Mouse (Mus musculus) CD8-positive naive resting alpha-beta T cell, adult 2 months (primary cell): Measurements from ENCODE around the gene Ogfod3.

Source experiments
- DNase-seq, 2 experiments: peaks; one replicate each; pipeline ENCODE4 v3.0.0; 2022; ENCODE audit warnings: low read depth in 2 of 2, low spot score in 2 of 2

The Ogfod3 gene

GRCm38 (mm10) chr11:121200781-121201180 lies 3.7 kb downstream of the Ogfod3 start:
- DNase-seq = no peak

GRCm38 (mm10) chr11:121199851-121200250 lies 4.7 kb downstream of the Ogfod3 start:
- DNase-seq = no peak

DNA sequence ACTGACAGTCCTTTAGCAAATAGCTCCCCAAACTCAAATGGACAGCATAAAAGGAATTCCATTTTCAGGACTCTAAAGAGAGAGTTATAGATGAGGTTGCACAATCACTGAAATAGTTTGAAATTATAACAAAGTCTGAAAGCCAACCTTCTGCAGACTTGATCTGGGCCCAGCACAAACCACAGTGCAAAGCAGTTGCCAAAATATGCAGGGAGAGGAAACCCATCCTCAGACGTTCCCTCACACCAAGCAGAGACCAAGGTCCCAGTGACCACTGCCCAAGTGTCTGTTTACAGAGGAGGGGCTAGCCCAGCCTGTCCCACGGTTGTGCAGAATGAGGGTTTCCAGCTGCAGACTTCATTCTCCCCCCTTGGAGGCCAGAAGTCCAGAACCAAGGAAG lies 5.9 kb downstream of the Ogfod3 start:
- no peak for DNase-seq

- no peak for DNase-seq
These were observed 11.1 kb downstream of the Ogfod3 start for GRCm38 (mm10) chr11:121193415-121193814.

DNA sequence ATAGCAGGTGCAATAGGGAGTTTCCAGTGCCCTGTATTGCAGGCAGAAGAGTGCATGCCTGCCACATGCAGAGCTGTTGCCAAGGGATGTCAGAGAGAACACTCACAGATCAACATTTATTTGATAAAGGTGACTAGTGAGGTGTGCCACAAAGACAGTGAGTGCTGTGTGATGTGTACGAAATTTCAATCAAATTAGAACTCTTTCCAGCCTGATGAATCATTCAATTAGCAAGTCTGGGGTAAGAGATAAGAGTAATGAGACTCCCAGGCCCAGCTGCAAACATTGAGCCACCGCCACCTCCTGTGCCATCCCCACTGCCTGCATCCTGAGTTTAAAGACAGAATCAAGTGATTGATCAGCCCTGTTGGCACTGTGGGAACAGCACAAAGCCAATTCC lies 11.8 kb downstream of the Ogfod3 start:
- DNase-seq = no peak

- DNase-seq = no peak
These were observed 14.8 kb downstream of the Ogfod3 start for GRCm38 (mm10) chr11:121189681-121190080.

- peak; percentile 24 to 56 for DNase-seq
These were observed 27.9 kb downstream of the Ogfod3 start for GRCm38 (mm10) chr11:121176285-121177270.

DNA sequence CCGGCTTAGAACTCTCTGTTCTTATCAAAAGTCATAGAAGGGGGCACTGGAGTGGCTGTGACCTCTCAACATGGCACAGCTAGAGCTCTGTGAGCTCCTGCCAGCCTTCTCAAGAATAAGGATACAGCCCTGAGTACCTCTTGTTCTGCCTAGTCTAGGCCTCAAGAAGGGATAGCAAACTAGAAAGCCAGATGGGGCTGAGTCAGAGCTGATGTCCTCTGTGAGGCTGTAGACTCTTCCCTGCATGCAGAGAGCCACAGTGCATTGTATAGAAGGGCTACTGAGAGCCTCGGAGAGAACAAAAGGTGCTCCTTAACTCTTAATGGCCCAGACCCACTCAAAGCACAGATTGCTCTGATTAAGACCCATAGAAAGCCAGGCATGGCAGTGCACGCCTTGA lies 30.3 kb downstream of the Ogfod3 start:
- no peak for DNase-seq

GRCm38 (mm10) chr11:121173203-121173602 lies 31.3 kb downstream of the Ogfod3 start:
- DNase-seq = no peak

GRCm38 (mm10) chr11:121163751-121164150 lies 40.8 kb downstream of the Ogfod3 start:
- no peak for DNase-seq

DNA sequence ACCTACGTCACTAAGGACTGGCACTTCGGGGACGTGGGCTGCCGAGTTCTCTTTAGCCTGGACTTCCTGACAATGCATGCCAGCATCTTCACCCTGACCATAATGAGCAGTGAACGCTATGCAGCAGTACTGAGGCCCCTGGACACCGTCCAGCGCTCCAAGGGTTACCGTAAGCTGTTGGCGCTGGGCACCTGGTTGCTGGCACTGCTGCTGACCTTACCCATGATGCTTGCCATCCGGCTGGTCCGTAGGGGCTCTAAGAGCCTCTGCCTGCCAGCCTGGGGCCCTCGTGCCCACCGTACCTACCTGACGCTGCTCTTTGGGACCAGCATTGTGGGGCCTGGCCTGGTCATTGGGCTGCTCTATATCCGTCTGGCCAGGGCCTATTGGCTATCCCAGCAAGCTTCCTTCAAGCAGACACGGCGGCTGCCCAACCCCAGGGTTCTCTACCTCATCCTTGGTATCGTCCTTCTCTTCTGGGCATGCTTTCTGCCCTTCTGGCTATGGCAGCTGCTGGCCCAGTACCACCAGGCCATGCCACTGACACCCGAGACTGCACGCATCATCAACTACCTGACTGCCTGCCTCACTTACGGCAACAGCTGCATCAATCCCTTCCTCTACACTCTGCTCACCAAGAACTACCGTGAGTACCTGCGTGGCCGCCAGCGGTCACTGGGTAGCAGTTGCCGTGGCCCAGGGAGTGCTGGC lies 43.7 kb downstream of the Ogfod3 start:
- DNase-seq = no peak

DNA sequence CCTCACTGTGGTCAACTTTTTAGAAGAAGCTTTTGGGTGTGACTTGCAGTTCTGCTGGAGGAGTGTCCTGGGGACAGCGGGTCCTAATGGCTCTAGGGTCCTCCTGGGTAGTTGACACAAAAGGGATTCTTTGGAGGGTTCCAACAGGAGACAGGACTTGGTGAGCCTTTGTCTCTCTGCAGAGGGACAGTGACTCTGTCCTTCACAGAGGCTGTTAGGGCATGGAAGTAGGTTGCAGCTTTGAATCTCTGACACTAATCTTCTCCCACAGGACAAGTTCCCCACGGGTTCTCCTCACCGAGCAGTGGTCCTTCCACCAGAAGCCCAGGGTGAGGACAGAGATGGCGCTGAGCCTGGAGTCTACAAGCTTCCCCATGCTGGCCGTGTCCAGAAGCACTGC lies 44.5 kb downstream of the Ogfod3 start, which contains the start of gene Uts2r:
Uts2r (plus strand) TSS at position 301 of the 400 bp plus-strand sequence.
- no peak for DNase-seq

DNA sequence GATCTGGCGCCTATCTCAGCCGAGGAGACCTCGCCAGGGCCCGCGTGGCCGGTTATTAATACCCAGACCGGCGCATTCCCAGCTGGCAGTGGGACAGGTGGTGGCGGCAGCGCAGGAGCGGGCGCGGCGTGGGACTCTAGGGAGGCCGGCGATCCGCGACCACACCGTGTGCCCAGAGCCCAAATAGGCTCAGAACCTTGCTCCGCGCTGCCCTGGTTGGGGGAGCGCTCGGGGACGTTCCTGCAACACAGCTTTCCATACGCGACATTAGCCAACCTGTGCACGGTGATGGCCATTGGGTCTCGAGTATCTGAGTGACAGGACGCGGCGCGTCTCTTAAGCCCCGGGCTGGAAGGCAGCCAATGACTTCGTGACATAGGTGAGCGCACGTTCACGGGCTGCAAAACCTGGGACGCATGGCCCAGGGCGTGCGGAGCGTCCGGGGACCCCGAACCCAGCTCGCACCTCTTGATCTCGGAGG lies 48.1 kb downstream of the Ogfod3 start:
- no peak for DNase-seq

DNA sequence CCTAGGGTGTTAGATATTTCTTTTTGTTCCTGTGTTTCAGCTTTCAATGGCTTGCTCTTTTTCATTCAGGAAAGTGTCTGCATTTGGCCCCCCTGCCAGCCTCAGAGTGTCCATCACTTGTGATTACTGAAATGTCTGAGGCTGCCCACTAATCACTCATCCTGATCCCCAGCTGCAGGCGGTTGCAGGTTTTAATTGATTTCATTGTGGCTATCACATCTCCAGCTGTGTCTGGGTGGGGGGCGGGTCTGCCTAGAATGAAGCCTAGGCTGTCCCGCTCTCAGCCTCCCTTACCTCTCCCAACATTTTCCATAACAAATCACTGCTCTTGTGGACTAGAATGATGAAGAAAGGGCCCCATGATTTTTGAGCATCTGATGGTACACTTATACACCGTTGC lies 50.3 kb downstream of the Ogfod3 start:
- DNase-seq = no peak

- DNase-seq = no peak
These were observed 56.3 kb downstream of the Ogfod3 start for GRCm38 (mm10) chr11:121148193-121148592.

DNA sequence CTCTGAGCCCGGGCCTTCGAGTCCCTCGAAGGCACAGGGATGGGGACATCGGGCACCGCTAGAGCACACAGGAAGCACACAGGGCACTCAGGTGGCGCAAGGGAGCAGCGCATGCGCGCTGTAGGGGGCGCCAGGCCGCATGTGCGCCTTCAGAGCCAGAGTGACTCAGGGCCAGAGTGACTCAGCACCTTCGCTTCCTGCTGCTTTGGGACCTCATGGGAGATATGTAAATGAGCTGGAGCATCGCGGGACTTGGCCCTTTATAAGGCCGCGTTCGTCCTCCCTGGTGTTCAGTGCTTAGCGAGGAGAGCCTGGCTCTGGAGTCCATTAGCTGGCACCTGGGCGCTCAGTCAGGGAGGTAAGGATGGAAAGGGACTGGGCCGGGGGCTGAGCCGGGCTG lies 58.6 kb downstream of the Ogfod3 start, which contains the start of gene Tex19.1:
Tex19.1 (plus strand) TSS at position 279 of the 400 bp plus-strand sequence.
- no peak for DNase-seq

DNA sequence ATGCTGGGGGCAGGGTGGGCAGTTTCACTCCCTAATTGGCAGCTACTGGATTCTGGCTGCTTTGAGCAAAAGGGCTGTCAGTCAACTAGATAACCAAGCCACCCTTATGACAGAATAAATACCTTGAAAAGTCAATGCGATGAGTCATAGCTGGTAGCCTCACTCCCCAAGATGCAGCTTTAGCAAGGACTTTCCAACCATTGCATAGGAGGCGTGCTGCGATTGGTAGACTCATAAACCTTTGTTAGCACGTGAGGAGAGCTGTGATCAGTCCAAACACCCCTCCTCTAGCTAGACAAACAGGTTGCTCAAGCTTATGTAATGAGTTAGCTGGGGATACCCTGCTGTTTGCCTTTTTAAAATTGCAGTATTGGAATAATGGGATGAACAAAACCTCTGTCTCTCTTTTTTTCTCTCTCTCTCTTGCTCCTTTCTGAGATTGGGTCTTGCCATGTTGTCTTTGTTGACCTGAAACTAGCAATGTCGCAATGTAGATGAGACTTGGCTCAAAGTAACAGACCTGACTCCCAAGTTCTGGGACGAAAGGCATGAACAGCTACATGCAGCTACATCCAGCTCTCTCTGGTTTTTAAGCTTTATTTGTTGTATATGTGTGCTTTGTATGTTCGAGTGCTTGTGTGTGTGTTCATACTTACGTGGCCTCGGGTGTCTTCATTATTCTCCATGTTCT lies 61.0 kb downstream of the Ogfod3 start:
- DNase-seq = no peak

GRCm38 (mm10) chr11:121138732-121139131 lies 65.8 kb downstream of the Ogfod3 start:
- no peak for DNase-seq

DNA sequence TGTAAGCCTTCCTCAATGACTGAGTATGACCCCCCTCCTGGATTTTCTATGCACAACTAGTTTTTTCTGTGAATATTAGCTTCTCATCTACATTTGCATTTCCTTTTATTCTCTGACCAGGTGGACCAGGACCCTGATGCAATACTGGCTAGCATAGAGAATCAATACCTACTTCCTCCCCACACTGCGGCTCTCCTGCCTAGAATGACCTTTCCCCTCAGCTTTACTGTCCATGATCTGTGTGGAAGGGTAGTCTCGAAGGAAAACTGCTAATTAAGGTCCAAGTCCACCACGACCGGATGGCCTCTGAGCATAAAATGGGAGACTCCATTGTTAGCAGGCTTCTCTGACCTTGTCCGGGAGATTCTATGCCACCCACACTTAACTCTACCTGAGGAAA lies 66.8 kb downstream of the Ogfod3 start:
- no peak for DNase-seq

GRCm38 (mm10) chr11:121134600-121134999 lies 69.9 kb downstream of the Ogfod3 start:
- no peak for DNase-seq

DNA sequence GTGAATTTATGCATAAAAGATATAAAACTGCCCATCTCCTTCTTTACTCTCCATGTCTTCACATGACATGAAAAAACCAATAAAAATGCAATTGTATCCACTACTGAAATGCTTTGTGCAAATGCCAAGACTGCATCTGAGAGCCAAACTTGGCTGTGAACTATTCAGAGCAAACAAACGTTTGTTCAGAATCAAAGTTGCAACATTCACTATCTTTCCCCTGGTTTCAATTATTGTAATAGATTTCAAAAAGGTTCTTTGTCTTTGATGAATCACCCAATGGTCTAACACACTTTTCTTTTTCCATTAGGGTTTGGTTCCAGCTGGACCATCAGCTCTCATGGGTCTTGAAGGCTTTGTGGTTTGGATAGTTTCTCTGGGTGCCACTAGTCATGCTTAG lies 74.9 kb downstream of the Ogfod3 start:
- DNase-seq = no peak
